Comparison of ENCODE assay signal across 10 mouse cellular contexts in genomic region chr16:13628345-13628744, GRCm38 (mm10). TPM values are rescaled to one million over a fixed set of nuclear protein-coding genes. Genes with fewer than 3 reads are reported as not detected.
DNase-seq lines count a peak whose midpoint lies in the region; ATAC-seq and TF ChIP-seq lines count a peak whose summit lies in the region.
"Had no signal": no experiment of that assay in that cellular context is flagged by ENCODE, and none has a peak within 500 bp of the region (broad histone marks: within the 10 kb centered on the region; RNA-seq: fewer than 3 reads in every experiment).

No protein-coding gene starts in this region.

- no peaks in the 10 kb centered on the region for H3K9me3 ChIP-seq in liver, postnatal 0 days (ENCODE audit: low read length)
- H3K9me3 ChIP-seq in liver, embryonic 11.5 days (ENCODE audit: control insufficient read depth, low read length): no peaks in the 10 kb centered on the region
- H3K9me3 ChIP-seq: hindbrain, embryonic 15.5 days; liver, embryonic 15.5 days had no signal

- ATAC-seq in liver, postnatal 0 days: no peak
- ATAC-seq in liver, embryonic 11.5 days (replicated peaks; ENCODE audit: low FRiP score): no peak

- no peaks in the 10 kb centered on the region for H3K4me1 ChIP-seq in liver, postnatal 0 days (ENCODE audit: insufficient read depth)
- no peaks in the 10 kb centered on the region for H3K4me1 ChIP-seq in liver, embryonic 11.5 days (replicated peaks; ENCODE audit: control insufficient read depth, insufficient read depth, low read length)
- H3K4me1 ChIP-seq: hindbrain, embryonic 15.5 days; liver, embryonic 15.5 days had no signal

- H3K9ac ChIP-seq in liver, postnatal 0 days (replicated peaks): no peak overlapping the region
- H3K9ac ChIP-seq in liver, embryonic 11.5 days (ENCODE audit: low read depth, low read length): no peak overlapping the region
- H3K9ac ChIP-seq: hindbrain, embryonic 15.5 days; liver, embryonic 15.5 days had no signal

- no peak overlapping the region for H3K4me3 ChIP-seq in gastrocnemius, adult 2 months
- no peak overlapping the region for H3K4me3 ChIP-seq in liver, postnatal 0 days (ENCODE audit: low read depth, low read length)
- H3K4me3 ChIP-seq in liver, embryonic 11.5 days (ENCODE audit: low read depth, low read length): no peak overlapping the region
- H3K4me3 ChIP-seq: hindbrain, embryonic 15.5 days; liver, embryonic 15.5 days had no signal

- WGBS in liver, postnatal 0 days (ENCODE audit: insufficient replicate concordance): 60% methylated on average over 5 of the region's 5 CpGs
- WGBS in liver, embryonic 11.5 days: 58% methylated on average over 5 of the region's 5 CpGs

- intact Hi-C loops in gastrocnemius, adult 2 months (cut with DNase I): no loop called here

- TF ChIP-seq EP300 in liver, postnatal 0 days (IDR thresholded peaks at IDR 0.05; ENCODE audit: low read depth): no peak

- H3K27me3 ChIP-seq in liver, postnatal 0 days (ENCODE audit: insufficient read depth, low read length): no peaks in the 10 kb centered on the region
- H3K27me3 ChIP-seq in liver, embryonic 11.5 days (replicated peaks; ENCODE audit: control insufficient read depth, insufficient read depth, low read length): no peaks in the 10 kb centered on the region
- H3K27me3 ChIP-seq: hindbrain, embryonic 15.5 days; liver, embryonic 15.5 days had no signal

- no peak overlapping the region for H3K27ac ChIP-seq in gastrocnemius, adult 2 months
- no peak overlapping the region for H3K27ac ChIP-seq in liver, postnatal 0 days (ENCODE audit: low read depth)
- no peak overlapping the region for H3K27ac ChIP-seq in liver, embryonic 11.5 days (ENCODE audit: low read depth, low read length)
- H3K27ac ChIP-seq: hindbrain, embryonic 15.5 days; liver, embryonic 15.5 days had no signal

- peaks cover 51% of the 10 kb centered on the region for H3K36me3 ChIP-seq in liver, postnatal 0 days (replicated peaks; ENCODE audit: insufficient read depth, low read length)
- peaks cover 11% of the 10 kb centered on the region for H3K36me3 ChIP-seq in liver, embryonic 11.5 days (ENCODE audit: control insufficient read depth, insufficient read depth, low read length)

- H3K4me2 ChIP-seq in liver, postnatal 0 days (ENCODE audit: low read depth, low read length): no peak overlapping the region
- no peak overlapping the region for H3K4me2 ChIP-seq in liver, embryonic 11.5 days
- H3K4me2 ChIP-seq: hindbrain, embryonic 15.5 days; liver, embryonic 15.5 days had no signal

- peak; percentile 22 for DNase-seq in gastrocnemius, adult 2 months
- no peak for DNase-seq in gastrocnemius, postnatal 4 days (ENCODE audit: low spot score in 2 of 2)
- no peak for DNase-seq in liver, postnatal 0 days
- no peak for DNase-seq in liver, embryonic 11.5 days (ENCODE audit: low spot score)
- peak; percentile 12 for DNase-seq in c-Kit-positive CD71-negative TER-119-negative erythroid progenitor cells, embryonic 14.5 days (ENCODE audit: low read depth)
- DNase-seq in retina, postnatal 1 day: peak; percentile 63
- DNase-seq in frontal cortex, postnatal 36 days (ENCODE audit: low spot score in 2 of 2): no peak
- no peak for DNase-seq in right cerebral cortex, postnatal 10 days (ENCODE audit: low spot score in 2 of 2)

- TF ChIP-seq CTCF in gastrocnemius, adult 2 months (IDR thresholded peaks at IDR 0.05): peak; percentile 65
- peak; percentile 58 for TF ChIP-seq CTCF in liver, postnatal 0 days (IDR thresholded peaks at IDR 0.05; ENCODE audit: low read depth)

RNA-seq across cellular contexts. Expression of gene Parn, which starts 39.6 kb away (rescaled TPM):
- 1 to 10 TPM; 7.8 to 7.9 TPM for total RNA-seq in gastrocnemius, adult 2 months (2021)
- total RNA-seq in gastrocnemius, postnatal 4 days (2021): 10 to 100 TPM; 17.5 to 19.9 TPM
- 13.6 and 13.8 TPM in 2 replicates for polyA plus RNA-seq in liver, postnatal 0 days (2015; fragmentation: Nextera tagmentation; extraction: Ambion mirVana)
- 43.9 and 51.2 TPM in 2 replicates for polyA plus RNA-seq in liver, embryonic 11.5 days (2014; fragmentation: Nextera tagmentation; extraction: Ambion mirVana)

RNA-seq across cellular contexts. Expression of gene Bfar, which starts 43.3 kb away (rescaled TPM):
- total RNA-seq in gastrocnemius, adult 2 months (2021): 10 to 100 TPM; 34.6 to 36.4 TPM
- 10 to 100 TPM; 35.5 to 41.0 TPM for total RNA-seq in gastrocnemius, postnatal 4 days (2021)
- 21.3 and 23.1 TPM in 2 replicates for polyA plus RNA-seq in liver, postnatal 0 days (2015; fragmentation: Nextera tagmentation; extraction: Ambion mirVana)
- 28.6 and 28.8 TPM in 2 replicates for polyA plus RNA-seq in liver, embryonic 11.5 days (2014; fragmentation: Nextera tagmentation; extraction: Ambion mirVana)

RNA-seq across cellular contexts. Expression of gene 3110001I22Rik, which starts 43.4 kb away (rescaled TPM):
- 1 to 10 TPM; 2.3 to 2.6 TPM for total RNA-seq in gastrocnemius, adult 2 months (2021)
- total RNA-seq in gastrocnemius, postnatal 4 days (2021): 1 to 10 TPM; 3.7 to 4.0 TPM
- 2.2 and 2.4 TPM in 2 replicates for polyA plus RNA-seq in liver, postnatal 0 days (2015; fragmentation: Nextera tagmentation; extraction: Ambion mirVana)
- polyA plus RNA-seq in liver, embryonic 11.5 days (2014; fragmentation: Nextera tagmentation; extraction: Ambion mirVana): 4.9 and 5.2 TPM in 2 replicates

Comparison
In these comparisons a context has a peak if more than half of its experiments do, and no peak if none do; other contexts are left out.
1. DNase-seq: peak in gastrocnemius, adult 2 months (single experiment), c-Kit-positive CD71-negative TER-119-negative erythroid progenitor cells, embryonic 14.5 days (single experiment) and retina, postnatal 1 day (single experiment); none in gastrocnemius, postnatal 4 days (0 of 2), liver, postnatal 0 days (single experiment), liver, embryonic 11.5 days (single experiment), frontal cortex, postnatal 36 days (0 of 2) and right cerebral cortex, postnatal 10 days (0 of 2).